Mouse (Mus musculus): ENCODE results near the gene Sufu.

Sufu gene

DNA sequence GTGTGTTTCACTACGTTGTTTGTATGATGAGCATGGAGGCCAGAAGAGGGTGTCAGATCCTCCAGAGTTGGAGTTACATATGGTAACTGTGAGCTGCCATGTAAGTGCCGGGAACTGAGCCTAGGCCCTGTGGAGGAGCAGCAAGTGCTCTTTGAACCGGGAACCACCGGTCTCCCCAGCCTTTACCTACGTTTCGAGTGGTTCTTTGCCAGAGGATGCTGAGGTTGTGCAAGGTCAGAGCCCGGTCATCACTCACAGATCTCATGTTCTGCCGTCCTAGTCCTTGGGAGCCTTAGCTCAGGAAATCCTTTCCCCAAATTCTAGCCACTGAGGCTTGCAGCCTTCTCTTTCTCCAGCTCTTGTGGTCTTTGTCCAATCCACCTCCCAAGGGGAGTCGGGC lies 37.5 kb downstream of the Sufu start:
- DNase-seq, result no peak

DNA sequence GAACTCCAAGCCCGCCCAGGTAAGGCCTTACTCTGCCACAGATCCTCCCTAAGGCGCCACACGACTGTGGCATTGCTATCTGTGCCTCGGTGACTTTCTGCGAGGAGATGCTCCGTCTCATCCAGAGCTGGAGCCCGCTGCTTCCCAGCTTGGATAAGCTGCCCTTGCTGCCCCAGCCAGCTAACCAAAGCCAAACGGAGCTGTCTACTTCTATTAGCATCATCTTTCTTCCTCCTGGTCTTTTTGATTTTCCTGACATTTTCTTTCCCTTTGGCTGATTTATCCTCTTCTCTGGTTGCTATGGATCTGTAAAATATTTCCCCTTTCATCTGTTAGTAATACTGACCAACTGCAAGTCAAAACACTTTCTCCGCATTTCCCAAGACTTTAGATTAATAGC lies 37.9 kb downstream of the Sufu start:
- DNase-seq, result no peak

DNA sequence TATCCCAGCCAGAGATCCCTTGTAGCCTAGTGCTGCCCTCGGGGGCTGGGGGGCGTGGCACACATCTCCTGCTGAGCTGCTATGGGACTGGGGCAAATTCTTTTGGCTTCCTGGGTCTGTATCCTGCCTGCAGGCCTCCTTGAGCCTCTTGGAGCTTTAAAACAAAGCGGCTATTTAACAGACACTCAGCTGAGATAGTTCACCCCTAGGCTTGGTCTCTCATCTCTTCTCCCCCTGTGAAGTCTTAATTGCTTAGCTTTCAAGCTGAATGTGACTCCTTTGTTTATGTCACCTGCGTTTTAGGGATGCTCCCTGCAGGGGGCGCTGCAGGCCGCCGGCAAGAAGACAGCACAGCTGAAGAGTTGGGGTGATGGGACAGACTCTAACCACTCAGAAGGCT lies 38.8 kb downstream of the Sufu start:
- DNase-seq, result no peak

DNA sequence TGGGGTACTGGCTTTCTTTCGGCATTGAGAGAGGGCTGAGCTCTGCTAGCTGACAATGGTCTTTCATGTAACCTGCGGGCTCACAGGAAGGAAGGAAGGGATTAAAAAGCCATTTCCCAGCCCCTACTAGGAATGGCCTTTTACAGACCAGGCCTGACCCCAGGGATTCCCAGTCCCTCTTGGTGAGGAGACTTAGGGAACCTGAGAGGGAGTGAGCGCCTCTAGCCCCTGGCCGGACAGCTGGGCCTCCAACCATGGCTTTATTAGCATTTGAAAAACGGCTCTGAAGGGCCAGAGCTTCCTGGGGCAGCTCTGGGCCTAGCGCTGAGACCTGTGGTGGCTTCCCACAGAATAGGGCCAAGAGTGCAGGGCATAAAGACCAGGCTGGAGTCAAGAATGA lies 46.8 kb downstream of the Sufu start:
- no peak for DNase-seq

DNA sequence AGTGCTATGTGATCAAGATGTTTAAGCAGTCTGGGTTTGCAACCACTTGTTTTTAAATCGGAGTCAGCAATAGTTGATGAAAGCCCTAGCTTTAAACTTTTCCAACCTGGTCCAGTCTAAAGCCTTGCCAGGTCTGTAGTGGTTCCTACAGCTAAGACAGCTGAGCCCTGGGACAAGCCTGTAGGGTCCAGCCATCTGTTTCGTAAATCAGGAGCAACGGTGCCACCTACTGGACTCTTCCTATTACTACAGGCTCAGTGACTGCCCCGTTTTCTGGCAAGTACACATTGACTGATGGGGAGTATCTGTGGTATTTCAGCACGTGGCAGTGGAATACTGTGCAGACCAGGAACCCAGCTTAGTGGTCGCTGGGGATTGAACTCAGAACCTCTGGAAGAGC lies 47.5 kb downstream of the Sufu start:
- DNase-seq, result peak; percentile 79

DNA sequence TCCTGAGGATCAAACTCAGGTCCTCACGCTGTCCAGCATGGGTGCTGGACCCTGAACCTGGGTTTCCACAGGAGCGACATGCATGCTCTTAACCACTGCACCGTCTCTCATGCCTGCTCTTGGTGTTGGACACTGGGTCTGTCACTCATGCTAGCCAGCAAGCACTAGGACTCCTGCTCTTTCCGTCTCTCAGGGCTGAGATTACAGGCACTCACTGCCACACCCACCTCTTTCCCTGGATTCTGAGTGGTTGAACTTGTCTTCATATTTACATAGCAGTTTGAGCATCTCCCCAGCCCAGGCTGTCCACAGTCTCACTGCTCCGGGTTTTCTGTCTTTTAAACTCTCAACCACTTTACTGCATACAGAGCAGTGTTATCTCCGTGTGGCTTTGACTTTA lies 48.9 kb downstream of the Sufu start:
- no peak for DNase-seq

DNA sequence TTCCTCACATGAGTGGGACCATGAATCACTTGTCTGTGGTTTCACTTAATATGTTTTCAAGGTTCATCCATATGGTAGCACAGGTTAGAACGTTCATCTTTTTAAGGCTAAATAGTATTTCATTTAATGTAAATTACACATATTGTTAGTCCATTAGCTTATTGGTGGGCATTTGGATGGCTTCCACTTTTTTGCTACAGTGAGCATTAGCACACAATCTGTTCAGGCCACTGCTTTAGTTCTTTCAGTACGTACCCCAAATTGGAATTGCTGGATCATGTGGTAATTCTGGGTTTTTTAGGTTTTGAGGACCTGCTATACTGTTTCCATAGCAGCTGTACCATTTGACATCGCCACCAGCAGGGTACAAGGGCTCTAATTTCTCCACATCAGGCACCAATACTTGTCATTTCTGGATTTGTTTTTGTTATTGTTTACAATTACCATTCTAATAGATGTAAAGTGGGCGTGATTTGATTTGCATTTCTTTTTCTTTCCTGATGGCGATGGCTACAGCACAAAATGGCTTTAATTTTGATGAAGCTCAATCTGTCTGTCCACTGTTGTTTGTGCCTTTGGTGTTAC lies 49.8 kb downstream of the Sufu start:
- no peak for DNase-seq

DNA sequence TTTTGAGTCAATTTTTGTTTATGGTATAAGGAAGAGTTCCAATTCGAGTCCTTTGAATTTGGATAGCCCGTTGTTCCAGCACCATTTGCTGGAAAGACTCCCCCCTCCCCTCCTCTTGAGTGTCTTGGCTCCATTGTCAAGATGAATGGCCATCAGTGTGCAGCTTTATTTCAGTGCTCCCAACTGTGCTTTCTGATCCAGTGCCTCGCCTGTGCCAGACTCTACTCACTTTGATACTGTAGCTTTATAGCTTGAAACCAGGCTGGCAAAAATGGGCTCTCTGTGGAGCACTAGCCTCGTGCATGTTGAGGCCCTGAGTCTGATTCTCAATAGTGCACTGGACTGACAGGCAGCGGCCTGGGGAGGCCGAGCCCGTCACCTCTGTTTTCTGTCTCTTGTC lies 50.4 kb downstream of the Sufu start:
- DNase-seq, result no peak

DNA sequence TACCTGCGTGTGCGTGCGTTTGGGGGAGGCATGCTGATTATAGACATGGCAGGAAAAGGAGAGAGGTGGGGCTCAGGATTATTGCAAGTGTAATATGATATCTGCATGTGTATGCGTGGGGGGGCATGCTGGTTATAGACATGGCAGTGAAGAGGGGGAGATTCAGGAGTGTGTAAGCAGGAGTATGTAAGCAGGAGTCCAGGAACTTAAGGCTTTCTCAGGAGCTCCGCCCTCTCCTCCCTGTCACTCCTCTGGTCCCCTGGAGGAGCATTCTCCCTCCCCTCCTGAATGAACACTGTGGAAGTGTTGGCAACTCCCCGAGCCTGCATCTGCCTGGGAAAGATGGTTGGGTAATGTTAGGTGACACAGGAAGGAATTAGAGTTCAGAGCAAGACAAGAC lies 51.2 kb downstream of the Sufu start:
- DNase-seq, result no peak

DNA sequence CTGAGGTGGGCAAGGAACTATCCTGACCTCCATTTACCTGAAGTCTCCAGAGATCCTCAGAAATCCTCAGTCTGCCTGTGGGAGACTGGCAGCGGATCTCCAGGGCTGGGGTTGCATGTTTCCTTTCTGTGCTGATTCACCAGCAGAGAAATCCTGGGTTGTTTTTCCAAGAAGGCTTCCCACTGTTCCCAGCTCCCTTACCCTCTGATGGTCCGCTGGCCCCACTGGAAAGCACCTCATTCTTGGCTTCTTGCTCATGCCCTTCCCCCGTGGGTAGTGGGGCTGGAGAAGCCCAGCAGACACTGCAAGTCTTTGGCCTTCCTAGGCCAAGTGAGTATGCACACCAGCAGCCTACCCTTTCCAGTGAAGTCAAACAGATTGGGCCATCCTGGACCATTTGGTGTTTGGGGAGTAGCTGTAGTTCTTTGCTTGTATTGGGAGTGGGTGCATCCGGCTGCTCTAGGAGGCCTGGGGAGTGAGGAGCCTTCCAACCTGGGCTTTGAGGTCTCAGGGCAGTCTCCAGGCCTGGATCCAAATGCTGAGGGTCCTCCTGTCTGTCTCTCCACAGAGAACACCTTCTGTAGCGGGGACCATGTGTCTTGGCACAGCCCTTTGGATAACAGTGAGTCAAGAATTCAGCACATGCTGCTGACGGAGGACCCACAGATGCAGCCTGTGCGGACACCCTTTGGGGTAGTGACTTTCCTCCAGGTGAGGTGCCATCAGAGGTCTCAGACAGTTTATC lies 52.7 kb downstream of the Sufu start:
- DNase-seq, result no peak

DNA sequence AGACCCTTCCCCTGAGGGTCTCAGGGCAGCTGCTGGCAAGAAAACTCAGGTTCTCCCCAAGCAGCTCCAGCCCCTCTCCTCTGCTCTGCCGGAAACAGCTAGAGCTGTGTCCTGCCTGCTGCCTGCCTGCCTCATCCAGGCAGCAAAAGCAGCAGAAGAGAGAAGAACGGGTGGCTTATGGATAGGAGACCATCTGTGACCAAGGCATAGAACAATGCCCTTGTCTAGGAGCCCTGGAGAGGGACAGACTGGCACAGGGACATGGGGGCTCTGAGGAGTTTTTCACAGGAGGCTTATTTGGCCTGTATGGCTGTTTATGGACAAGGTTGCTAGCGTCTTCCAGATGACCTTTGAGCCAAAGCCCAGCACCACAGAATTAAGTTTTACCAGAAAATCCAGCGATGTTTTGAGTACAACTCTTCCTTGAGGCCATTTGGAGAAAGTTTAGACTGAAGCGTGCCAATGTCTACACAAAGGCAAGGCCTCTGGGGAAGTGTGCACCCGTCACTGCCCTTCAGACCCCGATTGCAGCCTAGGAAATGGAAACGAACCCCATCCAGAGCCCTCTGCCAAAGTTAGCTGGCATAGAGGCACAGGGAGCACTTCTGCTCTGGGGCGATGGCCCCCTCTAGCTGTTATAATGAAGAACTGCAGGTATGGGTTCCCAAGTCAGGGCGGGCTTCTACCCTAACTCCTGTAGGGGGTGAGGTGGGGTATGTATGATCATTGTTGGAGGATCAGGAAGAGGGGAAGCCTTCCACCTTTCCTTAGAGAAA lies 55.5 kb downstream of the Sufu start:
- DNase-seq, result peak; percentile 47

DNA sequence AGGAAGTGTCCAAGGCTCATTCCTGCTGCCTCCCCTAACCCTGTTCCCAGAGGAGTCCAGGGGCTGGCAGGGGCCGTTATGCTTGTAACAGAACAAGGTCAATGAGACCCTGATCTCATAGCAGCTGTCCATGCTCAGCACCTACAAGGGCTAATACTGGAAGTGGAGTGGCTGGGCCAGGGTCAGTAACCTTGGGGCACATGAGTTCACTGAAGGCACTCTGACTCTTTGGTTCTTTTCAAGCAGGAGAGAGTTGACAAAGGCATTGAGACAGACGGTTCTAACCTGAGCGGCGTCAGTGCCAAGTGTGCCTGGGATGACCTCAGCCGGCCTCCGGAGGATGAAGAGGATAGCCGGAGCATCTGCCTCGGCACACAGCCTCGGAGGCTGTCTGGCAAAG lies 56.2 kb downstream of the Sufu start:
- DNase-seq, result no peak

DNA sequence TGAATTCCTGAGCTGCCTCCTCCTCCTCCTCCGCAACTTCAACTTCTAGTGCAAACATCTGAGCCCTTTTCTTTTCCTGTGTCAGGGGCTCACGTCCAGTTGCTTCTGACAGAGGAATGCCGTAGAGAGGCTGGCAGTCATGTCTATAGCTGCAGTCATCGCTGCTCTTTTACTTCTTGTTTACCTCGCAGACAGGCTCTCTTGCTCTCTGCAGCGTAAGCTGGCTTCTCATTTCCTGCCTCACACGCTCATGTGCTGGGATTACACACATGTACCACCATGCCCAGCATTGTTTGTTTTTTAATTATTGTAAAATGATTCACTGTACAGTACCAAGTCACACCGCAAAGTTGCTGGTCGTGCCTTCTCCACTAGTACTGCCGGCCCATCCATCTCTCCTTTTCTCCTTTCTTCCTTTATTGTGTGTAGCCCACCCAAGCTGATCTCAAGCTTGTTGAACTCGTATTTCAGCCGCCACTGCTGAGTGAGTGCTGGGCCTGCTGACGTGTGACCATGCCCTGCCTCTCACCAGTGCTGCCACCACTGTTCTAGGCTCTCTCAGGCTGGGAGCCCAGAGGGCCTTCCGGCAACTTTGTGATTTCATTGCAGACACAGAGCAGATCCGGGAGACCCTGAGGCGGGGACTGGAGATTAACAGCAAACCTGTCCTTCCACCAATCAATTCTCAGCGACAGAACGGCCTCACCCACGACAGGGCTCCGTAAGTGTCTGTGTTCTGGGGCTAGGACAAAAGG lies 57.6 kb downstream of the Sufu start:
- DNase-seq, result peak; percentile 51

DNA sequence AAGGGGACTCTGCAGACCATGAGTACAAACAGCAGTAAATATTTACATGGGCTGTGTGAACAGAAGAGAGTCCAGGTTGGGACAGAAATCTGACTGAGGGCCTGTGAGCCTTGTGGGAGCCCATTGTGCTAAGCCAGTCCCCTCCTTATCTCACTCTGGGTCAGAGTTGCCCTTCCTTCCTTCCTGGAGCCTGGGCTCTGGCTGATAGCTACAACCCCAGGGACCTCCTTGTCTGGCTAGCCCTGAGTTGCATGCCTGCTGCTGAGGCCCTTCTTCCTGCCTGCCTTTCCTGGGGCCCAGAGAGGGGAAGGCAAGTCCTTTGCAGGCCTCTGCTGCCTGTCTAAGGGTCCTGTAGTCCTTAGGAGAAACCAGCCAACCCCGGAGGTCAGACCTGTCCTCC lies 58.3 kb downstream of the Sufu start:
- DNase-seq, result peak; percentile 83

DNA sequence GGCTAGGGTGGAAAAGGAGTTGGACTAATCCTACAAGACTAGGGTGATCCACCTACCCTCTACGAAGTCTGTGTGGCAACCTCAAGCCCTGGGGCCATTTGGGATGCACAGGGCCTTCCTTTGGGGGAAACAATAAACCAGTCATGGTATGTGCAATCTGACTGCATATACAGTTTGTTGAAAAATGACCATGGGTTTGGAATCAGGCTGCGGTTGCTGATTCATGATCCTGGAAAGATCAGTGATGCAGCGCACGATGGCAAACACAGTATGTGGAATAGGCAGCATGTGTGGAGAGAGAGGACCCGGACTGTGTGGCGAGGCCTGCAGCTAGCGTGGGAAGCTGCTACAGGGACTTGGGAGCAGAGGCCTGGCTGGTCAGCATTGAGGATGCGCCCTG lies 58.9 kb downstream of the Sufu start:
- DNase-seq, result no peak

DNA sequence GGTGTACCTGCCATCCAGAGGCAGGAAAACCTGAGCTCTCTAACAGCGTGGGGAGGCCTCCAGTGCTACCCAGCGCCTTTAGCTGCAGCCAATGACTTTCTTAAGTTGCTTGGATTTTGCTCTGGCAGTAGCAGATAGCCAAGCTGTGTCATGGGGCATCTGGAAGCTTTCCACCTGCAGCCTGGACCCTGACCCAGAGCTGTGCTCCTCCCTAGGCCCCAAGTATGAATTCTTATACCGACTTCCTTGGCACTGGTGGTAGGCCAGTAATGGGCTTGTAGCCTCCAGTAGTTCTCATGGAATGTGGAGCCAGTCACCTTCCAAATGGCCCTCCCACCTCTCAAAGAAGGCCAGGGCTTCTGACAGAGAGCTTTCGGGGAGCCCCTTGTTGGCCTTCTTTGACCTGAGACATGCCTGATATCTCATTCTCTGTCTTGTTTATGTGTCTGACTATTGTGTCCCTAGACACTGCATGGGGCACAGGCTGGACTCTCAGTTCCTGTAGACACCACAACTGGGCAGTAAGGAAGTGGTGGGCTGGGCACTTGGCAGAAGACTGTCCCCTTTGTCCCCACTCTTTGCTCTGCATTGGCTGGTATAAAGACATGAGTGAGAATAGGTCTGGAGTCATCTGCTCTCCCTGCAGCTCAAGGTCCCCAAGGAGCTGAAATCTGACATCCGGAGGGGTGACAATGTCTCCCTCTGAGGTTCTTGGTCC lies 59.5 kb downstream of the Sufu start:
- no peak for DNase-seq

DNA sequence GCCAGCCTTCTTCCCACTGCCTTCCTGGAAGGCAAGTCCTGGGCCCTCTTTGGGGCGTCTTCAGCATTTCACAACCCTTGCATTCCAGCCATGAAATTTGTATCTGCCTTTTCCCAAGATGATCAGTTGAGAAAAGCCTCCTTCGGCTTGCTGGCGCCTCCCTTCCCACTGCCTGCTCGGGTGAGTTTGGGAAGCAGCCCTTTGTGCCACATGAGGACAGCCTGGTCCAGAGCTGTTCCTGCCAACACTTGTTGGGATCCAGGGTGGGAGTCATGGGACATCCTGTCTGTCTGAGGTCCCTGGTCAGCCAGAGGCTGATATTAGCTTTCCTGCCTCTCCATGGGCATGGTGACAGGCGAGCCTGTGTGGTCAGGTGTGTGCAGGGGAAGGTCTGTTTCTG lies 61.1 kb downstream of the Sufu start:
- DNase-seq, result no peak

DNA sequence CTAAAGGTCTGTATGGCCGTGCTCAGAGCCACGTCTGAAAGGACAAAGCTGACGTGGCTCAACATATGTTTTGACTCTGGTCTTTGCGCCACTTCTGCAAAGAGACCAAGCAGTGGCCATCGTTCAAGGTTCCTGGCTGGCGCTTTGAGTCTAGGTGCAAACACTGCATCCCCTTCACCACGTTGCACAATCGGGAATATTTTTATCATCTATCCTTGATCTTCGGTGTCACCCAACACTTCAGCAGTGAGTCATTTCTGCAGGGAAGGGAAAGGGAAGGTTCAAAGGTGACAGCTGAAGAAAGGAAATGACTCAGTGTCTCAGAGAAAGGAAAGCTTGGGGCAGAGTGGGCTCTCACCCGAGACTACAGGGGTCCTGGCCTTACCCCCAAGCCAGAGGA lies 62.6 kb downstream of the Sufu start:
- no peak for DNase-seq

DNA sequence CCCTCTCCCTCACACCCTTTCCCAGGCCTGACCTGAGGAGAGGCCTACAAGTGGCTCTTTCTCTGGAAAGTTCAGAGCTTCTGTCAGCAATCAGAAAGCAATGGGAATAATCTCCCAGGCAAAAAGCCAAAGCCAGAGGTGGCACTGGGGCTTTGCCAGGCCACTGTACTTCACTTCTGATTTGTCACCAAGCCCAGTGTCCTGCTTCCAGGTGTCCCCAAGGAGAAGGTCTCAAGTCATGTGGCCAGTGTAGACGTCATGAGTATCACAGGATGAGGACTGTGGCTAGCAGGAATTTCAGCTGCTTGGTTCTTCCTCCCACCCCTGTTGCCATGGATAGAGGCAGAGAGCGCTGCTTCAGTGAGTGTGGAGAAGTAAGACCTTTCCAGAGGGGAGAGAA lies 63.2 kb downstream of the Sufu start:
- DNase-seq, result no peak

DNA sequence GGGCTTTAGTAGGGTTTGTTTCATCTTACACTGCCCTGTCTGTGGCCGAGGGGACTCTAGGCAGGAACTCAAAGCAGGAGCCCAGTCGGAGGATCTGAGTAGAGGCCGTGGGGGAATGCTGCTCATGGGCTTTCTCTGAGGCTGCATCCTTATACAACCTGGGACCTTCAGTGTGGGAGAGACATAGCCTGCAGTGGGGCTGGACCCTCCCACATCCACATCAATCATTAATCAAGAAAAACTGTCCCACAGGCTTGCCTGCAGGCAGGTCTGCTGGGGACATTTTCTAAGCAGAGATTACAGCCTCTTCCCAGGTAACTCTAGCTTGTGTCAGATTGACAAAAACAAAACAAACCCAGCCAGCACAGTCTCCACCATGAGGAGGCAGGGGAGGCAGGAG lies 65.9 kb downstream of the Sufu start:
- DNase-seq, result no peak

DNA sequence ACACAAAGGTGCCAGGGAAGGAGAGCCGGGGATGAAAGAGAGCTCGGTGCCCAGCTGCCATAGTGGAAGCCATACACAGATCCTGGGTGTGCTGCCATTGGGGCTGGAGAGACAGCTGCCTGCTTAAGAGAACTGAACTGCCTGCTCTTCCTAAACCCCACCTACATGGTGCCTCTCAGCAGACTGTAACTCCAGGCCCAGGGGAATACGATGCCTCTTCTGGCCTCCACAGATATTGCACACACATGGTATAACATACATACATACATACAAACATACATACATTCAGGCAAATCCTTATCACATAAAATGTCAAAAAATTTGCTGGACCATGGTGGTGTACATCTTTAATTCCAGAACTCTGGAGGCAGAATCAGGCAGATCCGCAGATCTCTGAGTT lies 66.8 kb downstream of the Sufu start:
- no peak for DNase-seq

DNA sequence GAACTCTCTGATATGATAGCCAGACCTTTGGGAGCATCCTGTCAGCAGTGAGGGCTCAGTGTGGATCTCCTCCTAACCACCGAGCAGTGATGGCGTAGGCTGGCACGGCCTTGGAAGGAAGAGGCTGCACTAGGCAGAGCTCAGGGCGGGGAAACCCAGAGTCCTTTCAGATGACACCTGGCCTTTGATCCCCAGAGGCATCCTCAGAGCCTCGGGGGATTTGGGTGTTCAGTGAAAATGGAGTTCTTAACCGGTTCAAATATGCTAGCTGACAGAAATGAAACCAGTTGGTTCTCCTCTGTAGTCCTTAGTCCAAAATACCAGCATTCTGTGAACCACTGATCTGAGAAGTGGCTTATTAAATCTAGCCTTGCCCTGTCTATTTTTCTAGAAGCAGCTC lies 69.5 kb downstream of the Sufu start:
- no peak for DNase-seq

DNA sequence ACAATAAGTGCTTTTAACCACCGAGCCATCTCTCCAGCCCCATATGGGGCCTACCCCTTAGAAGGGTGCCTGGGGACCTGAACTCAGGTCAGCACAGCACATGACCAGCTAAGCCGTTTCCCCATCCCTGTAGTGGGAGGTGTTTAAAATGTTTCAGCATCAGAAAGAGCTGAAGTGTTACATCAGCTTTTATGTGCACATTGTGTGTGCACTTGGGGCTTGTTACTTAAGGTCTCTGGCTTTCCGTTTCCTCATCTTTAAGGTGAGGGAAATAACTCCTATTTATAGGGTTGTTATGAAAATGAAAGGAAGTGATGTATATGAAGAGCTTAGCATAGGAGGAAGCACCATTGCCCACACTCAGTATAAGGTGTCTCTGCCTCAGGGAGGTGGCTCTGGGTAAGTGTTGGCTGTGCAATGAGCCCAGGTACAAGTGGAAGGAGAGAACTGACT lies 70.4 kb downstream of the Sufu start:
- DNase-seq, result no peak
